Mouse (Mus musculus): ENCODE data around the gene Ppbp.
"Not testable (repeated sequence)": the region's sequence is repeated elsewhere in the genome, so short reads cannot be mapped to it uniquely, and the experiment has no call there.

The Ppbp gene

DNA sequence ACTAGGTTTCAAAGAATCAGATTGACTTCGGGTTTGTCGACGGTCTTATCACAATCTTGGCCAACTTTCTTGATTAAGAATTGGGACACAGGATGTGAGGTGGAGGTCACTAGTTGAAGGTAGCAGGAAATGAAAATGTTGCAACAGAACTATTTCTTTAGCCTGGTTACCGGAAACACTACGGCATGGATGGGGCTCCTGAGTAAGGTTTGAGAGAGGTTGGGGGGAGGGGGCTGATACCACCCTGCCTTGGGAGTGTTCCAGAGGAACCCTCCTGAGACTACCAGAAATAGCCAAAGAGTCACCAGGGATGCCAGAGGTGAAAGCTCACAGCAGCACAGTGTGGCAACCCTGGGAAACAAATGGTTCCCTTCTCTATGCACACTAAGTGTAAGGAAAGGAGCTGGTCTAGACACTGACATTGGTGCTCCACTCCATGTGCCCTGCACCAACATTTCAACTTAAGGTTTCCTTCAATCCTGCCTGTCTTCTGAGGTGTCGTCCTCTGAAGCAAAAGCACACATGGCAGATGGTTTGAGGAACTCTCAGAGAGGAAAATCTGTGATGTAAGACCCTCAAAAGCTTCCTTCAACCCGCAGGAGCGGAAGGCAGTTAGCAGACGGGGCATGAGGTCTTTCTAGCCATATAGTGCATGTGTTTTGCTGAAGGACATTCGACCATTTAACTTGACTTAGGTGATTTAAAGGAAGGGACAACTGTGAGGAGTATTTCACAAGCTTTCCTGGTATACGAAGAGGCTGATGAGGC, 21.2 kb downstream of the Ppbp start:
- DNase-seq: no peak

DNA sequence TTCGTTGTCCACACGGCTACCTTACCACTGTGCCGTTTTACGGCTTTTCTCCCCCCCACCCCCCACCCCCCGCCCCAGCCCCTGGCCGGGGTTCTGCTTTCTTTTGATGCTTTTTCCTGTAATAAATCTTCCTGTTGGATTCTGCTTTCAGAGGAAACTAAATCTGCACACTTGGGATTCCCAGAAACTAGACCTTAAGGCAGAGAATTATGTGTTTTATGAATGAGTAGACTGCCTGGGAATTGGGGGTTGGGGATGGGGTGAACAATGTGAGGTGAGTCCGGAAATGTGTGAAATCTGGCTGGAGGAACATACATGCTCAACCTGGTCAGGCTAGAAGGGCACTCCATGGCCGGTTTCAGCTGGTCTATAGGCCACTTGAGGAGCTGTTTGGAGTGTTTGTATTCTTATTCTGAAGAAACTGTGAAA, 21.8 kb downstream of the Ppbp start:
- DNase-seq: no peak

DNA sequence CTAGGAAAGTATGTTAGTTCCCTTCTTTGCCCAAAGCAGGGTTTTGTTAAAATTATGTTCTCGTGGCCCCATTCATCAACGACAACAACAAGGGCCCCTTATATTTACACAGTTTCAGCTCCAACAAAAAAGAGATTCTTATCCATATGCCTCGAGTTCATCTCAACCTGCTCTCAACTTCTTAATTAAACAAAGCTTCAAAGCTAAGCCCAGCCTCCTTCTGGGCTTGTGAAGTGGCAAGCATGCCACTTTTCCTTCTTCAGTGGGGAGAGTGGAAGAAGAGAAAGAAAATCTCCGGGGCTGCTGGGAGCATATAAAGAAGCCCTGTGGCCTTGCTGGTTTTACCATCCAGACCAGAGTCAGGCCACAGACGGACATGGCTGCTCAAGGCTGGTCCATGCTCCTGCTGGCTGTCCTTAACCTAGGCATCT, 25.9 kb downstream of the Ppbp start, which contains the start of gene Cxcl15:
Cxcl15 (plus strand) TSS at position 340 of the 431 bp plus-strand sequence.
- DNase-seq: no peak

DNA sequence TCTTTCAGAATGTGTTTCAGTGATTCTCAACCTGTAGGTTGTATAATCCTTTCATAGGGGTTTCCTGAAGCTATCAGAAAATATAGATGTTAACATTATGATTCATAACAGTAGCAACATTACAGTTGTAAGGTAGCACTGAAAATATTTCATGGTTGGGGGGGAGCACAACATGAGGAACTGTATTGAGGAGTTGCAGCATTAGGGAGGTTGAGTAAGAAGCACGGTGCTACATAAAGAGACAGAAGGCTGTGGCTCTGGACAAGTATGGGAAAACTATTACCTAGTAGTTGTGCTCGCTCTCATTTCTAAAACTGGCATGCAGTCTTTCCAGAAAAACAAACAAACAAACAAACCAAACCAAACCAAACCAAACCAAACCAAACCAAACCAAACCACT, 27.1 kb downstream of the Ppbp start:
- DNase-seq: not testable (repeated sequence)

DNA sequence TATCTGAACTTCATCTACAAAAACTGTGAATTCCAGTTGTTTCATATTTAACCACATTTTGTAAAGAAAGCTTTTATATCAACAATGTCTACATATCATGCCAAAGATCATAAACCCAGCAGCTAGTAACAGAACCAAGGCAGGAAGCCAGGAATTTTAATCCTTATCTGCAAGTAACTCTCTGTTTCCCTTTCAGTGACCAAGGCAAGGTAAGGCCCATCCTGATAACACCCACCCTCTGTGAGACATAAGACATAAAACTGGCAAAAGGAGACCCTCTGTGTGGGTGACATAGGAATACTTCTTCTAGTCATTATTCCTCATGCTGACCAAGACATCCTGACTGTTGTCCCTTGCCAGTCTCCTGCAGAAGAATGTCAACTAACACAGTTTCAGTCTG, 36.3 kb downstream of the Ppbp start:
- DNase-seq: no peak

DNA sequence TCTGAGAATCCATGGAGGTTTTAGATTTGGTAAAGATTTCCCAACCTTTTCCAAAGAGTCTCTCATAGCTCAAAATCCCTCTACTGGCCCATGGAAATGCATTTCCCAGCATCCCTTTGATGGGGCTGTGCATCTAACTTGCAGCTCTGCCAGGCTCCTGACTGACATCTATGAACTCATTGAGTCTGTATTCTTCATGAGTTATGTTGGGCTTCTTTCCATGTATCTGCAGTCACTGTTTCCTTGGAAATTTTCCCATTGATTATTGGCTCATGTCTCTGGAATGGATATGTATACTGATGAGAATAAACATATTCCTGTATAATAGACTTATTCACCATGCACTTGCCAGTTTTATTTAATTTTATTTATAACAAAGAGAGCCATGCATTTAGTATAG, 37.7 kb downstream of the Ppbp start:
- no peak for DNase-seq

DNA sequence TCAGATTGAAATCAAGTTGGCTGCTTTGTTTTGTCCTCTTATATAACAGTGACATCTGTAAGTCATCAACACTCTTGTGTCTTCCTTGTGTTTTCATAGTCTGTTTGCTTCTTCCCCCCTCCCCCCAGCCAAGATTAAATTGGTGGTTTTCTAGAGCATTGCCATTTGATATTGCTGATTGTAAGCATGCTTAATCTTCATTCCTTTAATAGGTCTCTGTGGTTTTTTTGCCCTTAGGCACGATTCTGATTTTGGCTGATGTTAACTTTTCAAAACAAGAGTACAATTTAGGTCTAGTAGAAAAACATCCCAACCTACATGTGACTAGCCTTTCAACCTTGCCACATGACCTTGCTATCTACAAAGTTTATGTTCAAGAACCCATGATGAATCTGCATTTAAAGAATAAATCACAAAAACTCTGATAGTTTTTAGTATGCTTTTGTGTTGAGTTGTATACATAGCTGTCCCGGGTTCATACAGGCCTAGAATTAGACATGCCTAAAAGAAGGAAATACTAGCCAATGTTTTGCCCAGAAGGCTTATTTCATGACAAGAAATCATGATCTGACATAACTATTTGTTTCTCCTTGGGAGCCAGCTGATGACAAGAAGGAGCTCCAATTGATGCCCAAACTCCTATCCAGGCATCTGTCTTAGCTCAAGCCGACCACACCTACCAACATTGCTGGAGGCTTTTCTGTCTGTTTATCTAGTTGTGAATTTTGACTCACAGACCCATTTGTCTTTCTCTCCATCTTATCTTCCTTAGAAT, 39.0 kb downstream of the Ppbp start:
- DNase-seq: no peak
